Mouse (Mus musculus) erythroid progenitor cell, adult 5-6 weeks (primary cell): ENCODE results near the gene Cd86. TPM values are rescaled to one million over a fixed set of nuclear protein-coding genes. Genes with fewer than 3 reads are reported as not detected.

Source experiments
- ATAC-seq: replicated peaks from 2 replicates; pipeline ENCODE4 v1.8.0; 2016; ENCODE audit warnings: moderate number of reproducible peaks, mild to moderate bottlenecking, moderate TSS enrichment, inconsistent platforms; ENCODE audit not compliant: poor library complexity, low FRiP score, severe bottlenecking
- total RNA-seq, 2 experiments: library from RNA; stranded (forward) in 1 of 2; stranded (reverse) in 1 of 2; fragments of 150-400 nt in 1 of 2; fragments of 186-747, 209-891 nt in 1 of 2; gene quantifications; 2 replicates each; pipeline versions ENCODE4 v1.2.3 to v1.2.4; 2015 to 2017; ENCODE audit warnings: low replicate concordance in 2 of 2

Cd86 gene
- total RNA-seq, 2 experiments from 2014 or later = 7.1 to 19.1 TPM

- ATAC-seq = no peak
Measured at GRCm38 (mm10) chr16:36663484-36663883, 2.4 kb downstream of the Cd86 start.

DNA sequence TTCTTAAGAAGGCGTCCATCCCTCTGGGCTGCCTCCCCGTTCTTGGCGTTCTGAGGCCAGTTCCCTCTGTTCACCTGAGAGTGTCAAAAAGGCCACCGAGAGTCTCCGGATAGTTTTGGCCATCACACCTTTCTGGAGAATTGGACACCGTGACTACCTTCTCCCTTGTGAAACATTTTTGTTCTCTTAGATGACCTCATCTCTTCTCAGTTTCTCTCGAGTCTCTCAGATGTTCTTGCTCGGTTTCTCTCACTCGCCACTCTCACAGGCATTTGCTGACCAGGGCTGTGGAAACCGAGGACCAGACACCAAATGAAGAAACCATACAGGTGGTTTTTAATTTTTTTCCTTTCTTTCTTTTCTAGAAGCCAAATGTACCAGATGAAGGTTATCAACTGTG is 4.6 kb downstream of the Cd86 start:
- no peak for ATAC-seq

DNA sequence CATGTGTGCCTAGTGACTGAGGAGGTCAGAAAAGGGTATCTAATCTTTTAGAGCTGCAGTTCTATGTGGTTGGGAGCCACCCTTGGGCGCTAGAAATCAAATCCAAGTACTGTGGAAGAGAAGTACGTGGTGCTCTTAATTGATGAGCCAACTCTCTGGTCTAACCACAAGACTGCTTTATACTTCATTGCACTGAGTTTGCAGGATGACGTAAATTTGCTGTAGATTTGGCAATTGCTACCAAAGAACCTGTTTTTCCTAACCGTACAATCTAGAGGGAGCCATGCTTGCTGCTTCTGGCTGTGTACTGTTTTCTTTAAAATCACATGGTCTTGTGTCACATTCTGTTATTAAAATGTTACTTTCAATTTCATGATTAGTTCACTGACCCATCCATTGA is 10.0 kb downstream of the Cd86 start:
- no peak for ATAC-seq

GRCm38 (mm10) chr16:36655199-36655598 is 10.7 kb downstream of the Cd86 start:
- no peak for ATAC-seq

- ATAC-seq = no peak
Measured at GRCm38 (mm10) chr16:36651174-36651766, 14.6 kb downstream of the Cd86 start.

DNA sequence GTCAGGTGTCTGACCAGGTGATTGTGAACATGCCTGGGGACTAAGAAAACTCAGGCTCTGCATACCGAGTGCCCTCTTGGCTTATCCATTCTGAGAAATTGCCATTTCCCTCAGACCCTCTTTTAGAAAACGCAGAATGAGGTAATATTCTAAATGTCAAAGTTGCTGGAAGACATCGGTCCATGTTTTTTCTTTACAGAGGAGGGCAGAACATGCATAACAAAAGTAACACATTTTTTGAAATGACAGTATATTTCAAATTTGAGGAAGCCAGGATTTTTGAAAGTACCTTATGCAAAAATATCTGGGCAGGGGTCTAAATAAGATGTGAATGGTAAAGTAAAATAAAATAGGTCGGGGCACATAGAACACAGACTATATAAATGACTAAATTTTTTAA is 15.4 kb downstream of the Cd86 start:
- ATAC-seq = no peak

DNA sequence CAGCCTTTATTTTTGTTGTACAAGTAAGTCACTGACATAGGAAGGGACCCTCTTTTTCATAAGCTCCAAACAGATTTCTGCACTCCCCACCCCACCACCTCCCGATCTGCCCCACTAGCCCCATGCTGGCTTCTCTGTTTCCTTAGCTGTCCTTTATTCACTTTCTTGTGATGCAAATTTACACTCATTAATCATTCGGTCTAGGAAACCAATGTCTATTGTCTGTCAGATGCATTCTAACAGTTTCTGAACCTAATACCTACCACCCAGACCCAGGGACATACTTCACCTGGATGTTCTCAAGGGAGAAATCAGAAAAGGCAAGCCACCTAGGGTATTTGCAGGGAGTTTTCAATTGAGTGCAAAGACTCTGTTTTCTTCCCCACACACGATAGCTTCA is 16.6 kb downstream of the Cd86 start:
- ATAC-seq = no peak

GRCm38 (mm10) chr16:36645124-36645523 is 20.8 kb downstream of the Cd86 start:
- no peak for ATAC-seq

GRCm38 (mm10) chr16:36642696-36643046 is 23.2 kb downstream of the Cd86 start:
- ATAC-seq = no peak

DNA sequence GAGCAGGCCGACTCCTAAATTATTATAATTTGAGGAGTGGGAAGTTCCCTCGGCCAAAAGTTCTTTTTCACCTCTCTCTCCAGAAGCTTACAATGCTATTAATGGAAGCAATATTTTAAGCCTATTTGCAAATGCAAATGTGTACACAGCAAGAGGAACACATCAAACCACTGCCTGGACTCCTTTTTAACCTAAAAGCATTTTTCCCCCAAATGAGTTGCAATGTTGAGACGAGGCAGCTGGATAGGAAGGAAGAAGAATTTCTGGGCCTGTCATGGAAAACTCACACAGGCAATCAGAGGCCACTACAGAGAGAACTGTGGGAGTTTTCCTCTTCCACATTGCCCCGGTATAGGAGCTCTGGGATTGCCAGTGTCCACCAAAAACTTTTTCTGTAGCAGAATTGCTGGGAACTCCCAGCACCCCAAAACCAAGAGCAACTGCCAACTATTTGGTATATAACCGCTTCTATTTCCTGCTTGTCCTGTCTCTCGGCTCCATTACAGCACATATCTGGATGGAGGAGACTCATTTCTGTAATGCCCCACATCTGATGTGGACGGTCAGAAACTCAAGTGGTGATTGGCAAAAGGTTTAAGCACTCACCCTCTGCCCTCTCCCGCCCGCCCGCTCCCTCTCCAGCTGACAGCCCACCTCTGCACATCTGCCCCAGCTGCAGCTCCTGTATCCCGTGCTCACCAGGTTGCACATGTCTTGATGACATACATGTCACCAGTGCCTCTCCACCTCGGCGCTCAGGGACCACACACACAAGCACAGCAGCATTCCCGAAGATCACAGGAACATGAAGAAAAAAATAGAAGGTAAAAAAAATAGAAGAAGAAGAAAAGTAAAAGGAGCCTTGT is 23.8 kb downstream of the Cd86 start:
- no peak for ATAC-seq

GRCm38 (mm10) chr16:36640993-36641392 is 24.9 kb downstream of the Cd86 start:
- no peak for ATAC-seq

DNA sequence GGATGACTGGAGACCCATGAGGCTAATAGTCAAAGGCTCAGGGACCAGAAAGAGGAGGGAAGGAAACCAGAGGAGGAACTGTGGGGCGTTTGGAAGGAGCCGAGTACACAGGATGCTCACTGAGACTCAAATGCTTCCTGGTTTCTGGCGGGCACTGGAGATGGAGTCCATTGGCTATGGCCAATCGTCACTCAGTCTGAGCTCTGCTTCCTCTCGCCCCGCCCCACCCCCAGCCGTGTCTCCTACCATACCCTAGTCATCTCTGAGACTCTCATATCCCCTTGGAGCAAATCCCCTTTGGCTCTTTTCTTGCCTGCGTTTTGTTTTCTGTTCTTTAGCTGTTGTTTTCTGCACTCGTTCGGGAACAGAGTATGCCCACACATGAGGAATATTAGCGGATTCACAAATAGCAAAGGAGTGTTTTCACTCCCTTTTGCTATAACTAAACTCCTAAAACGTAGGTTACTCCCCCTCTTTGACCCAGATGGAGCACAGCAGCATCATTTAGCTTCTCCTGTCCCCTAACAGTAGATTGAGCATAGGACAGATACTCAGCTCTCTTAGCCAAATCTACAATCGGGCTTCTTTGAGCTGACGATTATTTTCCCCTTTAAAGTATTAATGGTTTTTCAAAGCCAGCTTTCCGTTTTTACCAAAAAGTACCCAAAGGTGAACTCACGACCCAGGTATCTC is 25.9 kb downstream of the Cd86 start:
- no peak for ATAC-seq

DNA sequence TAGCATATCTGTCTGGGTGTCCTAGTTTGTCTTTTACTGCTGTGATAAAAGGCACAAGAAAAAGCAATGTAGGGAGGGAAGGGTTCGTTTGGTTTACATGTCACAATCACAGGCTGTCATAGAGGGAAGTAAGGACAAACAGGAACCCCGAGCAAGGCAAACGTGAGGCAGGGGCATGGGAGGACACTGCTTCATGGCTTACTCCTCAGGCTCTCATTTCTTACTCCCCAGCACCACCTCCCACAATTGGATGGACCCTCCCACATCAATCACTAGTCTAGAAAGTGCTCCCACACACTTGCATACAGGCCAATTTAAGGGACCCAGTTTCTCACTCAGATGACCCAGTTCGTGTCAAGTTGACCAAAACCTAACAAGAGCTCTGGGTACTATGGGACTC is 29.1 kb downstream of the Cd86 start:
- ATAC-seq = no peak

GRCm38 (mm10) chr16:36634971-36635710 is 30.7 kb downstream of the Cd86 start:
- no peak for ATAC-seq

DNA sequence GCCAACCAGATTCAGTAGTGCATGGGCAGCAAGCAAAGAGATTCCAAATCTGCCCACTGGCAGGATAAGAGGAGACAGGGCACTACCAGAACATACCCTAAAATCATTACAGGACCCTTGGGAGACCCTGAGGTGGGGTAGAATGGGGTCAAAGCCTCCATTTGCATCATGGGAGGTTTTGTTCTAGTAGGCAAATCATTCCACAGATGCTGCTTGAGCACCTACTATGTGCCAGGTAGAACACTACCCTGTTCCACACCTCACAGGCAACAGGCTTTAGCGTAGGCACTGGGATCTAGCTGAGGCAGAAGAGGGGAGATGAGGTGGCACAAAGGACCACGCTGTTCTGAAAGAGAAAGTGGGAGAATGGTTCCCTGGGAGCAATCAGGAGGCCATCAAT is 31.5 kb downstream of the Cd86 start:
- no peak for ATAC-seq

DNA sequence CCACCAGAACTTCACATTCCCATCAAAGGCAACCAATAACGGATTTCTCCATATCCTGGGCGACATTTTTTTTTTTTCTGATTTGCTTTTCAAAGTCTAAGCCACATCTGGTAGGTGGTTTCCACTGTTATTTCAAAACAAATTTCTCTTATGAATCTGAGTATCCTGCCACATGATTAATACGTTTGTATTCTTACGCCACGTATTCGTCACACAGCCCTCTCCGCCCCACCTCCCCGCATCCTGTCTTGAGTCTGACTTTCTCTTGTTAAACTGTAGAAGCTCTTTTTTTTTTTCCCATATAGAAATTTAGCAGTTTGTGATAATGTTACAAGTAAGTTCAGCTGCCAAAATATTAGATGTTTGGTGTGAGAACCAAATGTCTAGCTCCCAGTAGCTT is 33.7 kb downstream of the Cd86 start:
- no peak for ATAC-seq

DNA sequence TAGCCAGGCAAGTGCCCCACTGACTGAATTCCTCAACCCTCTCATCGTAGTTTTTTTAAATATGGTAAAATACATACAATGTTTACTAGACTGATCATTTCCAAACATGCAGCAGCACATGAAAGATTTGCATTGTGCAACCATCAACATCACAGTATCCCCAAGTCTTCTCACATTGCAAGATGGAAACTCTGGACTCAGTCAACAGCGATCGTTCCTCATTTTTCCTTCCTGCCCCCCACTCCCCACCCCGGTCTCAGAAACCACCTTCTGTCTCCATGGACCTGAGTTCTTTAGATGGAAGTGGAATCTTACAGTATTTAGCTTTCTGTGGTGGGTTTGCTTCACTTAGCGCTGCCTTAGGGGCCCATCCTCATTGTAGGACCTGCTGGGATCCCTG is 34.3 kb downstream of the Cd86 start:
- no peak for ATAC-seq

- ATAC-seq = no peak
Measured at GRCm38 (mm10) chr16:36627740-36628139, 38.1 kb downstream of the Cd86 start.

DNA sequence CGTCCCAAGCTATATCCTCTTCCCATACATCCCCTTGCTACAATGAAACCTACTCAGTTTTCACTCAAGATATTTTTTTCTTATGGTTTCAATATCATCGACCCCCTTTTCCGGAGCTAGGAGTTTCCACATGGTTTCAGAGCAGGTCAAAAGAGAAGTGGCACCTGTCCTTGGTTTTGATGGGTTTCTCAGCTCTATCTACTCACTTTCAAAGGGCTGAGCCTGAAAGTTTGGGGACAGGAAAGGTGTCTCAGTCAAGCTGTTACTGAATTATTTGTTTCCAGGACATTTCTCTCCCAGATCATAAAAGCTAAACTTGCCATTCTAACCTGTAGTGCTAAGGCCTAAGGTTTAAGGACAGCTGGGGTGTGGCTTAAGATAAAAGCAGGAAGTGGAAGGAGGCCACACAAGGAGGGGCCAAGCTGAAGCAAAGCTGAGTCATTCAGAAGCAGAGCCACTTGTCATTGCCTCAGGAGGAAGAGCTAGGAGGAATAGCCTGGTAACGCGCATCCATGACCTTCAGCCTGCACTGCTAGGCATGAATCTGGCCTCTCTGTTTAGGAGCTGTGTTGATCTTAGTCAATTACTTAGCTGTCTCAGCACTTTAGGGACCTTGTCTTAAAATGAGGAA is 39.2 kb downstream of the Cd86 start:
- ATAC-seq = peak; percentile 54; the same call in 1 of the 2 replicates

GRCm38 (mm10) chr16:36625909-36626308 is 40.0 kb downstream of the Cd86 start:
- ATAC-seq = no peak
